Mouse (Mus musculus): ENCODE data around the gene Hlcs. TPM values are rescaled to one million over a fixed set of nuclear protein-coding genes. Genes with fewer than 3 reads are reported as not detected.

Hlcs gene
- polyA plus RNA-seq, 1 experiment from 2014 or later: 8.0 TPM

DNA sequence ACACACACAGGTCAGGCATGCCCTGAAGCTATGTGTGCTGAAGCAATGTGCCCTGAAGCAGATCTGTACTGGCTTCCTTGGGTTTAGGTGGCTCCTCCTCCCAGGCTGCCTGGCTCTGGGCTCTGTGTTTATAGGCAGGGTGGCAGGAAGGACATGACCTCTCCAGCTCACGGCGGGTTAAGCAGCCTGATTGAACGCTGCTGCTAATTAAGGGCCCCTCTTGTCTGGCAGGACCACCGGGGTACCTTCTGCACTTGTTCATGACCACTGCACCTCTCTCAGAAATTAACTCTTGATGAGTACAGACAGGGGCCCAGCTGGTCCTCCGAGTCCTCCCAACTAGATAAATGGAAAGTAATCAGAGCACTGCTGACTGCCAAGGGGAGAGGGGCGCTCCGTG lies 149.1 kb downstream of the Hlcs start:
- Histone ChIP-seq H3K4me3 (replicated peaks; ENCODE audit: low read length) (no peak overlapping the region), H3K27me3 (replicated peaks; ENCODE audit: control insufficient read depth, insufficient read depth, low read length) (no peaks in the 10 kb centered on the region), H3K4me2 (ENCODE audit: low read length) (no peak overlapping the region), H3K9ac (replicated peaks; ENCODE audit: low read depth, low read length) (no peak overlapping the region), H3K4me1 (replicated peaks; ENCODE audit: control insufficient read depth, insufficient read depth, low read length) (peaks cover 14% of the 10 kb centered on the region), H3K9me3 (ENCODE audit: control insufficient read depth, low read length) (no peaks in the 10 kb centered on the region), H3K36me3 (ENCODE audit: control insufficient read depth, insufficient read depth) (no peaks in the 10 kb centered on the region), H3K27ac (ENCODE audit: low read length) (no peak overlapping the region)
- ATAC-seq: no peak
- WGBS: 20% methylated on average over 7 of the region's 7 CpGs

DNA sequence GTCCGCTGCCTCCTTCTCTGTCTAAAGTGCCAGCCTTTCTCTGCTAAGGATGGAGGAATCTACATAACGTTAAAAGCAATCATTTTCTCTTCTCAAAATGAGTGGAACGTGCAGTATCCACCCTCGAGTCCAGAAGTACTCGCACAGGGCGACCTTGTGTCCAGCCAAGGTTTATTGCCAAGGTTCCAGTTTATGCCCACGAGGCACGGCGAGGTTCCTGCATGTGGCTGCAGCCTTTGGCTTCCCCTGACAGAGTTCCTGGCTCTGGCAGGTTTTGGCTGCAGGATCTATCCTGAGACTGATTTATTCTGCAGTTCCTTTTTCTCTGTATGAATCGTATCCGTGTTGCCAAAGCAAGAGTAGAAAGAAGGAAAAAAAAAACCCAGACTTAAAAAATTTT lies 150.3 kb downstream of the Hlcs start:
- Histone ChIP-seq H3K4me3 (replicated peaks; ENCODE audit: low read length) (no peak overlapping the region), H3K27me3 (replicated peaks; ENCODE audit: control insufficient read depth, insufficient read depth, low read length) (no peaks in the 10 kb centered on the region), H3K9ac (replicated peaks; ENCODE audit: low read depth, low read length) (no peak overlapping the region), H3K4me2 (ENCODE audit: low read length) (no peak overlapping the region), H3K4me1 (replicated peaks; ENCODE audit: control insufficient read depth, insufficient read depth, low read length) (peaks cover 14% of the 10 kb centered on the region), H3K36me3 (ENCODE audit: control insufficient read depth, insufficient read depth) (no peaks in the 10 kb centered on the region), H3K27ac (ENCODE audit: low read length) (no peak overlapping the region), H3K9me3 (ENCODE audit: control insufficient read depth, low read length) (no peaks in the 10 kb centered on the region)
- no peak for ATAC-seq
- 79% methylated on average over 11 of the region's 11 CpGs for WGBS

DNA sequence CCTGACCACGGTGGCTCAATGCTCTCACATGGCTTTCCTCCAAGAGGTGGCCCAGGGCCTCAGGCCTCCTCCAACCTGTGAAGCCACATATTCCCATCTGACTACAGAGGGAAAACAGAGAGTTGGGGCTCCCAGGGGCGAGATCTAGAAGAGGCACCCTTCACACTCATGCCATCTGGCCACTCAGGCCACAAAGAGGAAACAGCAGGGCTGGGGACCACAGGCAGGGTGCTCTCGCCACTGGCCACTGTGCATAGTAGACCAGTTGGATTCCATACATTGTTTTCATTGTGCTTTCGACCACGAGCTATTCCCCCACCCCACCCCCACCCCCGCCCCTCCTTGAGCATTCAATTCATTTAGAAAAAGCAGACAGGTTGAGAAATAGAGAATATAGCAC lies 151.4 kb downstream of the Hlcs start:
- Histone ChIP-seq H3K9me3 (ENCODE audit: control insufficient read depth, low read length) (no peaks in the 10 kb centered on the region), H3K27me3 (replicated peaks; ENCODE audit: control insufficient read depth, insufficient read depth, low read length) (no peaks in the 10 kb centered on the region), H3K27ac (ENCODE audit: low read length) (no peak overlapping the region), H3K4me3 (replicated peaks; ENCODE audit: low read length) (no peak overlapping the region), H3K36me3 (ENCODE audit: control insufficient read depth, insufficient read depth) (no peaks in the 10 kb centered on the region), H3K4me2 (ENCODE audit: low read length) (no peak overlapping the region), H3K4me1 (replicated peaks; ENCODE audit: control insufficient read depth, insufficient read depth, low read length) (peaks cover 14% of the 10 kb centered on the region), H3K9ac (replicated peaks; ENCODE audit: low read depth, low read length) (no peak overlapping the region)
- WGBS: 44% methylated on average over 6 of the region's 6 CpGs
- no peak for ATAC-seq

- H3K27me3 ChIP-seq (replicated peaks; ENCODE audit: control insufficient read depth, insufficient read depth, low read length): no peaks in the 10 kb centered on the region
- no peak overlapping the region for H3K9ac ChIP-seq (replicated peaks; ENCODE audit: low read depth, low read length)
- WGBS: 66% methylated on average over 8 of the region's 8 CpGs
- H3K4me1 ChIP-seq (replicated peaks; ENCODE audit: control insufficient read depth, insufficient read depth, low read length): peaks cover 14% of the 10 kb centered on the region
- H3K4me3 ChIP-seq (replicated peaks; ENCODE audit: low read length): no peak overlapping the region
- H3K9me3 ChIP-seq (ENCODE audit: control insufficient read depth, low read length): no peaks in the 10 kb centered on the region
- ATAC-seq: no peak
- H3K27ac ChIP-seq (ENCODE audit: low read length): no peak overlapping the region
- no peak overlapping the region for H3K4me2 ChIP-seq (ENCODE audit: low read length)
- no peaks in the 10 kb centered on the region for H3K36me3 ChIP-seq (ENCODE audit: control insufficient read depth, insufficient read depth)
These were observed 155.6 kb downstream of the Hlcs start for GRCm38 (mm10) chr16:94157819-94158218.

- no peaks in the 10 kb centered on the region for H3K36me3 ChIP-seq (ENCODE audit: control insufficient read depth, insufficient read depth)
- peak overlapping the region; percentile 26; the same call in 1 of the 2 replicates for H3K27ac ChIP-seq (ENCODE audit: low read length)
- no peak overlapping the region for H3K4me3 ChIP-seq (replicated peaks; ENCODE audit: low read length)
- H3K4me1 ChIP-seq (replicated peaks; ENCODE audit: control insufficient read depth, insufficient read depth, low read length): peaks cover 14% of the 10 kb centered on the region
- H3K9me3 ChIP-seq (ENCODE audit: control insufficient read depth, low read length): no peaks in the 10 kb centered on the region
- no peaks in the 10 kb centered on the region for H3K27me3 ChIP-seq (replicated peaks; ENCODE audit: control insufficient read depth, insufficient read depth, low read length)
- H3K9ac ChIP-seq (replicated peaks; ENCODE audit: low read depth, low read length): no peak overlapping the region
- WGBS: 18% methylated on average over 14 of the region's 14 CpGs
- ATAC-seq: peak; percentile 86
- no peak overlapping the region for H3K4me2 ChIP-seq (ENCODE audit: low read length)
These were observed 158.2 kb downstream of the Hlcs start for GRCm38 (mm10) chr16:94155041-94155653.

GRCm38 (mm10) chr16:94150125-94151103 lies 163.0 kb downstream of the Hlcs start:
- Histone ChIP-seq H3K4me2 (ENCODE audit: low read length) (no peak overlapping the region), H3K4me3 (replicated peaks; ENCODE audit: low read length) (no peak overlapping the region), H3K27ac (ENCODE audit: low read length) (no peak overlapping the region), H3K27me3 (replicated peaks; ENCODE audit: control insufficient read depth, insufficient read depth, low read length) (no peaks in the 10 kb centered on the region), H3K4me1 (replicated peaks; ENCODE audit: control insufficient read depth, insufficient read depth, low read length) (peaks cover 16% of the 10 kb centered on the region), H3K9ac (replicated peaks; ENCODE audit: low read depth, low read length) (no peak overlapping the region), H3K36me3 (ENCODE audit: control insufficient read depth, insufficient read depth) (no peaks in the 10 kb centered on the region), H3K9me3 (ENCODE audit: control insufficient read depth, low read length) (no peaks in the 10 kb centered on the region)
- WGBS: 80% methylated on average over 15 of the region's 15 CpGs
- ATAC-seq: no peak

- no peak overlapping the region for H3K9ac ChIP-seq (replicated peaks; ENCODE audit: low read depth, low read length)
These were observed 165.2 kb downstream of the Hlcs start for GRCm38 (mm10) chr16:94148139-94148538.

GRCm38 (mm10) chr16:94143325-94143724 lies 170.0 kb downstream of the Hlcs start:
- Histone ChIP-seq H3K4me2 (ENCODE audit: low read length) (peak overlapping the region; percentile 16), H3K27me3 (replicated peaks; ENCODE audit: control insufficient read depth, insufficient read depth, low read length) (no peaks in the 10 kb centered on the region), H3K27ac (ENCODE audit: low read length) (no peak overlapping the region), H3K4me1 (replicated peaks; ENCODE audit: control insufficient read depth, insufficient read depth, low read length) (peaks cover 18% of the 10 kb centered on the region), H3K4me3 (replicated peaks; ENCODE audit: low read length) (no peak overlapping the region), H3K9me3 (ENCODE audit: control insufficient read depth, low read length) (no peaks in the 10 kb centered on the region), H3K36me3 (ENCODE audit: control insufficient read depth, insufficient read depth) (no peaks in the 10 kb centered on the region), H3K9ac (replicated peaks; ENCODE audit: low read depth, low read length) (no peak overlapping the region)
- 4% methylated on average over 10 of the region's 10 CpGs for WGBS
- peak; percentile 72 for ATAC-seq

More at GRCm38 (mm10) chr16:94148139-94148538, 165.2 kb downstream of the Hlcs start:
- Histone ChIP-seq H3K27me3 (replicated peaks; ENCODE audit: control insufficient read depth, insufficient read depth, low read length) (no peaks in the 10 kb centered on the region), H3K4me3 (replicated peaks; ENCODE audit: low read length) (no peak overlapping the region), H3K4me1 (replicated peaks; ENCODE audit: control insufficient read depth, insufficient read depth, low read length) (peaks cover 18% of the 10 kb centered on the region), H3K27ac (ENCODE audit: low read length) (no peak overlapping the region), H3K36me3 (ENCODE audit: control insufficient read depth, insufficient read depth) (no peaks in the 10 kb centered on the region), H3K4me2 (ENCODE audit: low read length) (no peak overlapping the region), H3K9me3 (ENCODE audit: control insufficient read depth, low read length) (no peaks in the 10 kb centered on the region)
- WGBS: 15% methylated on average over 11 of the region's 11 CpGs
- ATAC-seq: no peak

DNA sequence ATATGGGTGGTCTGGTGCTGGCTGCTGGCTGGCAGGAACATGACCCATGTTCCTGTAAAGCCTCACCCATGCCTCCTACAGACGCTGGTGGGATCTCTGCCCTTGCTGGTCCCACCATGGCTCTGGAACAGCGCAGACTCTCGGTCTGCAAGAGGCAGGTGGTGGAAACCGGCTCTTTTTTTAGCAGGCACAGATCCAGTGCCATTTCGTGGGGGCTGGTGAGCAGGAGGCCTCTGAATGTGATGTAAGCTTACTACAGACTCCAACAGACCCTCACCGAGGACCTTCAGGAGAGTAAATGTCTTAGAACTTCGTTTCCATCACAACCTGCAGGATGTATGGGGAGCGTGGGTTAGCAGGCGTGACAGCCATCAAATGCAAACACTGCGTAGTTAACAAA lies 172.6 kb downstream of the Hlcs start:
- Histone ChIP-seq H3K27ac (ENCODE audit: low read length) (no peak overlapping the region), H3K27me3 (replicated peaks; ENCODE audit: control insufficient read depth, insufficient read depth, low read length) (no peaks in the 10 kb centered on the region), H3K4me1 (replicated peaks; ENCODE audit: control insufficient read depth, insufficient read depth, low read length) (peaks cover 14% of the 10 kb centered on the region), H3K36me3 (ENCODE audit: control insufficient read depth, insufficient read depth) (no peaks in the 10 kb centered on the region), H3K9ac (replicated peaks; ENCODE audit: low read depth, low read length) (no peak overlapping the region), H3K4me3 (replicated peaks; ENCODE audit: low read length) (no peak overlapping the region), H3K4me2 (ENCODE audit: low read length) (no peak overlapping the region), H3K9me3 (ENCODE audit: control insufficient read depth, low read length) (0 out of 2 replicates have a peak, but pooled peaks cover 2% of the 10 kb centered on the region)
- WGBS: 72% methylated on average over 10 of the region's 10 CpGs
- ATAC-seq: no peak
